Mouse (Mus musculus): ENCODE data around the gene Sp7. TPM values are rescaled to one million over a fixed set of nuclear protein-coding genes. Genes with fewer than 3 reads are reported as not detected.

Sp7 gene
- polyA plus RNA-seq, 1 experiment from 2014 or later, result 1.3 TPM

Other genes starting within 250 kb of the Sp7 start
- gene Spryd3, start 230.9 kb downstream of the Sp7 start, polyA plus RNA-seq (2015; fragmentation: Nextera tagmentation; extraction: Ambion mirVana), result 18.0 and 18.4 TPM in 2 replicates
- 31.0 and 33.6 TPM in 2 replicates for gene Igfbp6, start 222.8 kb downstream of the Sp7 start, polyA plus RNA-seq (2015; fragmentation: Nextera tagmentation; extraction: Ambion mirVana)
- gene Soat2, start 216.7 kb downstream of the Sp7 start, polyA plus RNA-seq (2015; fragmentation: Nextera tagmentation; extraction: Ambion mirVana), result 0.33 and 1.1 TPM in 2 replicates
- gene Zfp740, start 163.9 kb downstream of the Sp7 start, polyA plus RNA-seq (2015; fragmentation: Nextera tagmentation; extraction: Ambion mirVana), result 72.7 and 77.1 TPM in 2 replicates
- gene Csad, start 162.5 kb downstream of the Sp7 start, polyA plus RNA-seq (2015; fragmentation: Nextera tagmentation; extraction: Ambion mirVana), result 95.2 and 112 TPM in 2 replicates
- gene Itgb7, start 135.2 kb downstream of the Sp7 start, polyA plus RNA-seq (2015; fragmentation: Nextera tagmentation; extraction: Ambion mirVana), result 1.4 TPM in 2 replicates
- 27.9 and 30.3 TPM in 2 replicates for gene Rarg, start 109.7 kb downstream of the Sp7 start, polyA plus RNA-seq (2015; fragmentation: Nextera tagmentation; extraction: Ambion mirVana)
- gene Gm9918, start 96.6 kb downstream of the Sp7 start, polyA plus RNA-seq (2015; fragmentation: Nextera tagmentation; extraction: Ambion mirVana), result 0.44 and 0.55 TPM in 2 replicates
- gene Mfsd5, start 87.7 kb downstream of the Sp7 start, polyA plus RNA-seq (2015; fragmentation: Nextera tagmentation; extraction: Ambion mirVana), result 68.6 and 69.8 TPM in 2 replicates
- gene Espl1, start 70.9 kb downstream of the Sp7 start, polyA plus RNA-seq (2015; fragmentation: Nextera tagmentation; extraction: Ambion mirVana), result 23.5 and 31.0 TPM in 2 replicates
- 382 and 393 TPM in 2 replicates for gene Pfdn5, start 41.1 kb downstream of the Sp7 start, polyA plus RNA-seq (2015; fragmentation: Nextera tagmentation; extraction: Ambion mirVana)
- gene Myg1, start 35.5 kb downstream of the Sp7 start, polyA plus RNA-seq (2015; fragmentation: Nextera tagmentation; extraction: Ambion mirVana), result 106 and 122 TPM in 2 replicates
- 83.2 and 83.7 TPM in 2 replicates for gene Aaas, start 16.4 kb downstream of the Sp7 start, polyA plus RNA-seq (2015; fragmentation: Nextera tagmentation; extraction: Ambion mirVana)
- gene Sp1, start 39.0 kb upstream of the Sp7 start, polyA plus RNA-seq (2015; fragmentation: Nextera tagmentation; extraction: Ambion mirVana), result 10.8 and 11.1 TPM in 2 replicates
- gene Amhr2, start 78.2 kb upstream of the Sp7 start, polyA plus RNA-seq (2015; fragmentation: Nextera tagmentation; extraction: Ambion mirVana), result 0.75 and 1.7 TPM in 2 replicates
- gene Prr13, start 91.8 kb upstream of the Sp7 start, polyA plus RNA-seq (2015; fragmentation: Nextera tagmentation; extraction: Ambion mirVana), result 82.9 and 86.1 TPM in 2 replicates
- 210 and 217 TPM in 2 replicates for gene Pcbp2, start 103.4 kb upstream of the Sp7 start, polyA plus RNA-seq (2015; fragmentation: Nextera tagmentation; extraction: Ambion mirVana)
- gene Gm10337, start 136.5 kb upstream of the Sp7 start, polyA plus RNA-seq (2015; fragmentation: Nextera tagmentation; extraction: Ambion mirVana), result 2.8 and 5.5 TPM in 2 replicates
- 15.3 and 19.7 TPM in 2 replicates for gene Map3k12, start 149.9 kb upstream of the Sp7 start, polyA plus RNA-seq (2015; fragmentation: Nextera tagmentation; extraction: Ambion mirVana)
- 89.9 and 92.0 TPM in 2 replicates for gene Tarbp2, start 151.0 kb upstream of the Sp7 start, polyA plus RNA-seq (2015; fragmentation: Nextera tagmentation; extraction: Ambion mirVana)
- gene Npff, start 157.8 kb upstream of the Sp7 start, polyA plus RNA-seq (2015; fragmentation: Nextera tagmentation; extraction: Ambion mirVana), result 2.4 and 3.4 TPM in 2 replicates

Data from kidney, embryonic 15.5 days (tissue).